Mouse (Mus musculus): ENCODE results near the gene Slc22a30.
"Not testable (repeated sequence)": the region's sequence is repeated elsewhere in the genome, so short reads cannot be mapped to it uniquely, and the experiment has no call there.

GRCm38 (mm10) chr19:8407290-8408021, 2.5 kb upstream of the Slc22a30 start:
- not testable (repeated sequence) for TF ChIP-seq MAX (IDR thresholded peaks at IDR 0.05); CTCF (IDR thresholded peaks at IDR 0.05; ENCODE audit: control insufficient read depth, insufficient read depth, insufficient read length); USF1 (IDR thresholded peaks at IDR 0.05; ENCODE audit: low read depth)
